In genomic region chr2:129211255-129211654, GRCm38 (mm10) we compare ENCODE assay signal across 17 mouse cellular contexts. TPM values are rescaled to one million over a fixed set of nuclear protein-coding genes. Genes with fewer than 3 reads are reported as not detected.
DNase-seq lines count a peak whose midpoint lies in the region; ATAC-seq and TF ChIP-seq lines count a peak whose summit lies in the region.
"Had no signal": no experiment of that assay in that cellular context is flagged by ENCODE, and none has a peak within 500 bp of the region (broad histone marks: within the 10 kb centered on the region; RNA-seq: fewer than 3 reads in every experiment).

No protein-coding gene starts in this region.

- no peaks in the 10 kb centered on the region for H3K9me3 ChIP-seq in heart, embryonic 12.5 days (replicated peaks)
- no peaks in the 10 kb centered on the region for H3K9me3 ChIP-seq in midbrain, embryonic 14.5 days (ENCODE audit: control insufficient read depth, low read length)
- H3K9me3 ChIP-seq in midbrain, embryonic 15.5 days, result no peaks in the 10 kb centered on the region
- no peaks in the 10 kb centered on the region for H3K9me3 ChIP-seq in liver, embryonic 16.5 days (replicated peaks; ENCODE audit: control insufficient read depth, low read length)
- H3K9me3 ChIP-seq: embryonic facial prominence, embryonic 15.5 days; forebrain, embryonic 13.5 days; limb, embryonic 10.5 days; neural tube, embryonic 13.5 days had no signal

- TF ChIP-seq POLR2A in heart, adult 2 months (IDR thresholded peaks at IDR 0.05; ENCODE audit: insufficient read depth, low read depth, low read length), result no peak
- no peak for TF ChIP-seq POLR2A in thymus, adult 2 months (IDR thresholded peaks at IDR 0.05; ENCODE audit: control insufficient read depth, extremely low read depth, insufficient read depth, low read length, poor library complexity)

- ATAC-seq in heart, embryonic 12.5 days (ENCODE audit: insufficient number of reproducible peaks, low FRiP score), result no peak
- ATAC-seq in midbrain, embryonic 14.5 days (ENCODE audit: low FRiP score, low TSS enrichment), result no peak
- no peak for ATAC-seq in midbrain, embryonic 15.5 days (replicated peaks)
- ATAC-seq in liver, embryonic 16.5 days (ENCODE audit: low read depth), result no peak
- ATAC-seq: forebrain, embryonic 13.5 days had no signal

- peaks cover 3% of the 10 kb centered on the region; the same call in 1 of the 2 replicates for H3K4me1 ChIP-seq in heart, adult 2 months (ENCODE audit: control insufficient read depth, insufficient read depth, low read length)
- peaks cover 24% of the 10 kb centered on the region for H3K4me1 ChIP-seq in heart, embryonic 12.5 days (replicated peaks)
- H3K4me1 ChIP-seq in midbrain, embryonic 14.5 days (ENCODE audit: control insufficient read depth, insufficient read depth, low read length), result no peaks in the 10 kb centered on the region
- no peaks in the 10 kb centered on the region for H3K4me1 ChIP-seq in midbrain, embryonic 15.5 days
- H3K4me1 ChIP-seq in liver, embryonic 16.5 days (ENCODE audit: control insufficient read depth, low read depth, low read length), result peaks cover 57% of the 10 kb centered on the region
- H3K4me1 ChIP-seq in thymus, adult 2 months (replicated peaks; ENCODE audit: control insufficient read depth, insufficient read depth, low read length), result no peaks in the 10 kb centered on the region
- H3K4me1 ChIP-seq: embryonic facial prominence, embryonic 15.5 days; forebrain, embryonic 13.5 days; limb, embryonic 10.5 days; neural tube, embryonic 13.5 days had no signal

- no peak overlapping the region for H3K27ac ChIP-seq in heart, adult 2 months
- H3K27ac ChIP-seq in heart, embryonic 12.5 days (ENCODE audit: poor library complexity, severe bottlenecking), result no peak overlapping the region
- H3K27ac ChIP-seq in left cerebral cortex, adult 2 months, result no peak overlapping the region
- H3K27ac ChIP-seq in midbrain, embryonic 14.5 days (replicated peaks; ENCODE audit: low read depth, low read length), result no peak overlapping the region
- H3K27ac ChIP-seq in midbrain, embryonic 15.5 days, result no peak overlapping the region
- H3K27ac ChIP-seq in liver, embryonic 16.5 days (ENCODE audit: low read length), result peak overlapping the region; percentile 18
- H3K27ac ChIP-seq in thymus, adult 2 months (ENCODE audit: control insufficient read depth, insufficient read depth, low read length), result no peak overlapping the region
- H3K27ac ChIP-seq: embryonic facial prominence, embryonic 15.5 days; forebrain, embryonic 13.5 days; limb, embryonic 10.5 days; macrophage; neural tube, embryonic 13.5 days had no signal

- H3K36me3 ChIP-seq in heart, adult 2 months (ENCODE audit: control insufficient read depth, insufficient read depth, low read length), result peaks cover 24% of the 10 kb centered on the region
- H3K36me3 ChIP-seq in heart, embryonic 12.5 days, result peaks cover 63% of the 10 kb centered on the region
- peaks cover 61% of the 10 kb centered on the region for H3K36me3 ChIP-seq in midbrain, embryonic 14.5 days (ENCODE audit: control insufficient read depth, insufficient read depth, low read length)
- peaks cover 49% of the 10 kb centered on the region for H3K36me3 ChIP-seq in midbrain, embryonic 15.5 days (replicated peaks)
- peaks cover 65% of the 10 kb centered on the region for H3K36me3 ChIP-seq in liver, embryonic 16.5 days (ENCODE audit: control insufficient read depth, insufficient read depth)
- peaks cover 62% of the 10 kb centered on the region for H3K36me3 ChIP-seq in thymus, adult 2 months (ENCODE audit: control insufficient read depth, insufficient read depth, low read length)

- no peaks in the 10 kb centered on the region for H3K27me3 ChIP-seq in heart, adult 2 months (ENCODE audit: control insufficient read depth, insufficient read depth, low read length)
- H3K27me3 ChIP-seq in heart, embryonic 12.5 days (replicated peaks), result no peaks in the 10 kb centered on the region
- no peaks in the 10 kb centered on the region for H3K27me3 ChIP-seq in midbrain, embryonic 14.5 days (ENCODE audit: control insufficient read depth, insufficient read depth, low read length)
- no peaks in the 10 kb centered on the region for H3K27me3 ChIP-seq in midbrain, embryonic 15.5 days (replicated peaks)
- H3K27me3 ChIP-seq in liver, embryonic 16.5 days (ENCODE audit: control insufficient read depth, insufficient read depth, low read depth, low read length), result no peaks in the 10 kb centered on the region
- no peaks in the 10 kb centered on the region for H3K27me3 ChIP-seq in thymus, adult 2 months (ENCODE audit: control insufficient read depth, insufficient read depth, low read length)
- H3K27me3 ChIP-seq: embryonic facial prominence, embryonic 15.5 days; forebrain, embryonic 13.5 days; neural tube, embryonic 13.5 days had no signal

- WGBS in heart, adult 2 months, result 73% methylated on average over 4 of the region's 4 CpGs
- 74% methylated on average over 4 of the region's 4 CpGs for WGBS in heart, embryonic 12.5 days
- 76% methylated on average over 4 of the region's 4 CpGs for WGBS in midbrain, embryonic 14.5 days
- 69% methylated on average over 4 of the region's 4 CpGs for WGBS in midbrain, embryonic 15.5 days
- 79% methylated on average over 4 of the region's 4 CpGs for WGBS in liver, embryonic 16.5 days (ENCODE audit: insufficient replicate concordance)
- 89% methylated on average over 4 of the region's 4 CpGs for WGBS in thymus, adult 2 months

- TF ChIP-seq CTCF in heart, adult 2 months (IDR thresholded peaks at IDR 0.05), result peak; percentile 25; the same call in 1 of the 2 replicates
- TF ChIP-seq CTCF in left cerebral cortex, adult 2 months (IDR thresholded peaks at IDR 0.05), result peak; percentile 27
- no peak for TF ChIP-seq CTCF in thymus, adult 2 months (IDR thresholded peaks at IDR 0.05; ENCODE audit: borderline replicate concordance, control insufficient read depth, extremely low read depth, insufficient read depth, low read length, poor library complexity)

- DNase-seq in heart, adult 2 months, result no peak
- DNase-seq in left cerebral cortex, adult 2 months (ENCODE audit: extremely low spot score in 1 of 2, low spot score in 2 of 2), result no peak
- no peak for DNase-seq in left cerebral cortex, adult 18-20 months (ENCODE audit: low spot score in 2 of 2)
- peak; percentile 20 for DNase-seq in midbrain, embryonic 14.5 days
- no peak for DNase-seq in thymus, adult 2 months
- DNase-seq: adrenal gland, adult 2 months; B cell, adult 2 months; heart, postnatal 10 days; right cerebral cortex, postnatal 25 days had no signal

- H3K9ac ChIP-seq in heart, adult 2 months (ENCODE audit: low read depth, low read length), result no peak overlapping the region
- no peak overlapping the region for H3K9ac ChIP-seq in heart, embryonic 12.5 days
- no peak overlapping the region for H3K9ac ChIP-seq in midbrain, embryonic 14.5 days (replicated peaks; ENCODE audit: low read length)
- H3K9ac ChIP-seq in midbrain, embryonic 15.5 days, result no peak overlapping the region
- no peak overlapping the region for H3K9ac ChIP-seq in liver, embryonic 16.5 days (ENCODE audit: low read depth, low read length)
- H3K9ac ChIP-seq: embryonic facial prominence, embryonic 15.5 days; forebrain, embryonic 13.5 days; neural tube, embryonic 13.5 days had no signal

- TF ChIP-seq EP300 in heart, adult 2 months (IDR thresholded peaks at IDR 0.05; ENCODE audit: insufficient read depth, low read depth, low read length), result no peak

- intact Hi-C loops in heart, adult 2 months (cut with DNase I), result loop anchor here (5.0 kb wide), 1 partner anchor 46 kb away; no protein-coding TSS in a partner anchor
- intact Hi-C loops in left cerebral cortex, adult 2 months (cut with DNase I), result no loop called here

- no peak overlapping the region for H3K4me3 ChIP-seq in heart, adult 2 months
- H3K4me3 ChIP-seq in heart, embryonic 12.5 days, result no peak overlapping the region
- H3K4me3 ChIP-seq in left cerebral cortex, adult 2 months, result no peak overlapping the region
- H3K4me3 ChIP-seq in midbrain, embryonic 14.5 days (replicated peaks; ENCODE audit: low read depth, low read length), result no peak overlapping the region
- H3K4me3 ChIP-seq in midbrain, embryonic 15.5 days, result no peak overlapping the region
- H3K4me3 ChIP-seq in liver, embryonic 16.5 days (ENCODE audit: low read depth, low read length), result no peak overlapping the region
- H3K4me3 ChIP-seq in thymus, adult 2 months (ENCODE audit: control insufficient read depth, insufficient read depth, low read length), result no peak overlapping the region
- H3K4me3 ChIP-seq: embryonic facial prominence, embryonic 15.5 days; forebrain, embryonic 13.5 days; limb, embryonic 10.5 days; neural tube, embryonic 13.5 days had no signal

- no peaks in the 10 kb centered on the region for H3K79me2 ChIP-seq in heart, adult 2 months (replicated peaks; ENCODE audit: control insufficient read depth, insufficient read depth, low read length)

- no peak overlapping the region for H3K4me2 ChIP-seq in heart, embryonic 12.5 days
- H3K4me2 ChIP-seq in midbrain, embryonic 14.5 days (ENCODE audit: low read length), result no peak overlapping the region
- H3K4me2 ChIP-seq in midbrain, embryonic 15.5 days, result no peak overlapping the region
- no peak overlapping the region for H3K4me2 ChIP-seq in liver, embryonic 16.5 days (ENCODE audit: low read depth, low read length)
- H3K4me2 ChIP-seq: embryonic facial prominence, embryonic 15.5 days; forebrain, embryonic 13.5 days; neural tube, embryonic 13.5 days had no signal

RNA-seq across cellular contexts. Expression of gene Slc20a1, which starts 12.7 kb away (rescaled TPM):
- 10 to 100 TPM; 10.1 to 15.9 TPM for total RNA-seq in heart, adult 2 months (2021)
- 14.7 and 24.7 TPM in 2 replicates for polyA plus RNA-seq in heart, adult 2 months (2012; rRNA removed)
- polyA plus RNA-seq in heart, embryonic 12.5 days (2016; fragmentation: Nextera tagmentation; extraction: Ambion mirVana), result 45.8 and 47.5 TPM in 2 replicates
- 100 to 1,000 TPM; 161 to 164 TPM for total RNA-seq in left cerebral cortex, adult 2 months (2021)
- total RNA-seq in left cerebral cortex, adult 18-20 months (2021), result 100 to 1,000 TPM; 174 to 176 TPM
- 42.0 and 59.0 TPM in 2 replicates for polyA plus RNA-seq in midbrain, embryonic 14.5 days (2014; fragmentation: Nextera tagmentation; extraction: Ambion mirVana)
- 57.4 and 60.4 TPM in 2 replicates for polyA plus RNA-seq in midbrain, embryonic 15.5 days (2015; fragmentation: Nextera tagmentation; extraction: Ambion mirVana)
- 39.4 and 39.6 TPM in 2 replicates for polyA plus RNA-seq in liver, embryonic 16.5 days (2015; fragmentation: Nextera tagmentation; extraction: Ambion mirVana)
- polyA plus RNA-seq in thymus, adult 2 months (2012; rRNA removed), result 77.3 and 82.0 TPM in 2 replicates
